Mouse (Mus musculus) hindbrain, embryonic 11.5 days (tissue): ENCODE results near the gene Cdk20. TPM values are rescaled to one million over a fixed set of nuclear protein-coding genes. Genes with fewer than 3 reads are reported as not detected.

Experiments
- polyA plus RNA-seq: library from polyadenylated mRNA; unstranded; fragments of >200 nt; fragmentation: Nextera tagmentation; extraction: Ambion mirVana; gene quantifications from 2 replicates; pipeline ENCODE4 v1.2.1, GENCODE M21; 2014

Cdk20 gene
- polyA plus RNA-seq, 1 experiment from 2014 or later: 7.3 TPM

Other genes with a start within 250 kb of the Cdk20 start
- gene Cdc14b, start 157.0 kb upstream of the Cdk20 start, polyA plus RNA-seq: 14.9 and 16.0 TPM in 2 replicates
- gene Aaed1, start 119.6 kb upstream of the Cdk20 start, polyA plus RNA-seq: 16.9 and 21.6 TPM in 2 replicates
- gene Ctsl, start 61.4 kb upstream of the Cdk20 start, polyA plus RNA-seq: 122 and 135 TPM in 2 replicates
- gene Fam240b, start 65.5 kb downstream of the Cdk20 start, polyA plus RNA-seq: not detected in 2 replicates